Mouse (Mus musculus): ENCODE data around the gene Cd3e. TPM values are rescaled to one million over a fixed set of nuclear protein-coding genes. Genes with fewer than 3 reads are reported as not detected.

Gene Cd3e
- polyA plus RNA-seq, 1 experiment: not detected

DNA sequence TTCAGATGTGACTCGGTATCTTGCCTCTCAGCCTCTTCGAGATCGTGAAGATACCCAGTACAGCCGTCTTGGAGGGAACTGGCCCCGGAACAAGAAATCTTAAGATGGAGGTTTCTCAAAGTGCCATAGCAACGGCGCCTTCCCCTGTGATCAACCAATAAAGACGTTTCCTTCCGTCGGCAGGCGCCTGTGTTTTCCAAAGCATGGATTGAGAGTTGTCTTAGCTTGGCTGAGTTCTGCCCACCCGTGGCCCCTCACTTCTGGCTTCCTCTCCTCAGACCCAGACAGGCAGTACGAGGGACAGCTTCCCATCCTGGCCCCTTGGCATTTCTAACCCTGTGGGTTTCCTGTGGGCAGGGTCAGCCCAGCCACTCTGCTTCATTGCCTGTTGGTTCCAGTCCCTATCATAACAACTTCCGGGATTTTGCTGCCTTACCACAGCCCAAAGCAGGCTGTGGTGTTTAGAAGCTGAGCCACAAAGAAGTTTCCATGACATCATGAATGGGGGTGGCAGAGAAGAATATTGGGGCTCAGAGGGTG lies 23.1 kb downstream of the Cd3e start:
- Histone ChIP-seq H3K4me1 (ENCODE audit: control insufficient read depth, insufficient read depth, low read length) (no peaks in the 10 kb centered on the region), H3K4me3 (ENCODE audit: insufficient read depth, low read depth, low read length) (no peak overlapping the region), H3K27ac (ENCODE audit: insufficient read depth, low read depth, low read length) (no peak overlapping the region)
- no peak for TF ChIP-seq CTCF (IDR thresholded peaks at IDR 0.05; ENCODE audit: insufficient read depth, low read depth, low read length)
- TF ChIP-seq POLR2A (IDR thresholded peaks at IDR 0.05; ENCODE audit: insufficient read depth, low read depth, low read length): no peak
- WGBS: 61% methylated on average over 14 of the region's 14 CpGs

DNA sequence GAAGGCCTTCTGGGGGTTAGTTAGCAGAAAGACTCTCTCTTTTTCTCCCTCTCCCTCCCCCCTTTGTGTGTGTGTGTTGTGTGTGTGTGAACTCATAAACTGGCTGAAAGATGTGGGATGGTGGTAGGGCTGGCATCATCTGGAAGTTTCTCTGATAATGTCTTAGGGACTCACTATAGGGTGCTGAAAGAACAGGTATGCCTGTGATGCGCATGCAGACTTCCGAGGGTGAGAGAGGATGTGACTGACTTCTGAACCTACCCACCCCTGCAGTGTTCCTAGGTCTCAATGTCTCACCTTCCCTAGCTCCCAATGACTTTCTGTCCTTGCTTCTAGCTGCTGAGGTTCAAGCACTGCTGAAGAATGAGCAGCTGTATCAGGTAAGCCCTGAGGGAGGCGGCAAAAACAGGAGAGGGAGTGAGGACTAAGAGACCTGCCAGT lies 23.7 kb downstream of the Cd3e start:
- no peak for TF ChIP-seq POLR2A (IDR thresholded peaks at IDR 0.05; ENCODE audit: insufficient read depth, low read depth, low read length)
- no peak for TF ChIP-seq CTCF (IDR thresholded peaks at IDR 0.05; ENCODE audit: insufficient read depth, low read depth, low read length)
- no peak overlapping the region for H3K27ac ChIP-seq (ENCODE audit: insufficient read depth, low read depth, low read length)
- no peak overlapping the region for H3K4me3 ChIP-seq (ENCODE audit: insufficient read depth, low read depth, low read length)
- WGBS: 78% methylated on average over 3 of the region's 3 CpGs
- no peaks in the 10 kb centered on the region for H3K4me1 ChIP-seq (ENCODE audit: control insufficient read depth, insufficient read depth, low read length)

DNA sequence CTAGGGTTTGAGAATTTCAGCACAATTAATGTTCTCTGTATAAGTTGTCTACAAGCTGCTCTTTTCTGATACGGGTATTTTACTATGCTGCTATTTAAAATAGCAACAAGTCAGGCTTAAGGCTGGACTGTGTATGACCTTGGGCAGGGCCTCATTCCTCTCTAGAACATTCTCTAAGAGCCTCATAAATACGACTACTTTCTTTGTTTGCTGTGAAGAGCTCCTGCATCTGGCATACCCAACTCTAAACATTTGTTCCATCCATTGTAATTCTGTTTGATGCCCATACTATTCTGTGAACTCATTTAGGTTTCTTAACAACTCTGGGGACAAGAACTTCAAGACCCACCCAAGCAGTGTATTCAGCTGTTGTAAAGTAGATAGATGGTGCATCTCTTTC lies 26.4 kb downstream of the Cd3e start:
- no peaks in the 10 kb centered on the region for H3K4me1 ChIP-seq (ENCODE audit: control insufficient read depth, insufficient read depth, low read length)
- H3K4me3 ChIP-seq (ENCODE audit: insufficient read depth, low read depth, low read length): no peak overlapping the region
- H3K27ac ChIP-seq (ENCODE audit: insufficient read depth, low read depth, low read length): no peak overlapping the region
- WGBS: 71% methylated on average over 2 of the region's 2 CpGs
- TF ChIP-seq CTCF (IDR thresholded peaks at IDR 0.05; ENCODE audit: insufficient read depth, low read depth, low read length): no peak
- no peak for TF ChIP-seq POLR2A (IDR thresholded peaks at IDR 0.05; ENCODE audit: insufficient read depth, low read depth, low read length)

GRCm38 (mm10) chr9:44982531-44982930 lies 26.9 kb downstream of the Cd3e start:
- WGBS: 85% methylated on average over 3 of the region's 3 CpGs
- H3K27ac ChIP-seq (ENCODE audit: insufficient read depth, low read depth, low read length): no peak overlapping the region
- H3K4me1 ChIP-seq (ENCODE audit: control insufficient read depth, insufficient read depth, low read length): no peaks in the 10 kb centered on the region
- H3K4me3 ChIP-seq (ENCODE audit: insufficient read depth, low read depth, low read length): no peak overlapping the region; the same call in 1 of the 2 replicates
- TF ChIP-seq CTCF (IDR thresholded peaks at IDR 0.05; ENCODE audit: insufficient read depth, low read depth, low read length) (no peak), POLR2A (IDR thresholded peaks at IDR 0.05; ENCODE audit: insufficient read depth, low read depth, low read length) (no peak)

DNA sequence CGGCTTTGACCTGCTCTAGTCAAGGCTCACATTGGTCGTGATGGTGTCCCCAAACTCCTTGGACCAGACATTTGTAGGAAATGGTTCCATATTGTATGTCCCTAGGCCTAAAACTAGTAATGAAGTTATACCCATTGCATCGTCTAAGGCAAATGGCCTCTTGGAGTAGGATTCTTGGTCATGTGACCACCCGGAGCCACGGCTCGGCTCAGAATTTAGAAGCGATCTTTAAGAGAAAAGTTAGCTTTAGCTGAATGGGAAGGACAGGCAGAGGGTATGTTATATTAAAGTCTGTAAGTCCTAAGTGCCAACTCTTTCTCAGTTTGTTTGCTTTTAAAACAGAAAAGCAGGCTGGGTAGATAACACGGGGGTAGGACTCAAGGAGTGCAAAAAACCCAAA lies 27.3 kb downstream of the Cd3e start:
- no peak overlapping the region for H3K27ac ChIP-seq (ENCODE audit: insufficient read depth, low read depth, low read length)
- H3K4me1 ChIP-seq (ENCODE audit: control insufficient read depth, insufficient read depth, low read length): no peaks in the 10 kb centered on the region
- no peak overlapping the region for H3K4me3 ChIP-seq (ENCODE audit: insufficient read depth, low read depth, low read length)
- 86% methylated on average over 8 of the region's 8 CpGs for WGBS
- TF ChIP-seq POLR2A (IDR thresholded peaks at IDR 0.05; ENCODE audit: insufficient read depth, low read depth, low read length) (no peak), CTCF (IDR thresholded peaks at IDR 0.05; ENCODE audit: insufficient read depth, low read depth, low read length) (no peak)

GRCm38 (mm10) chr9:44981676-44982075 lies 27.8 kb downstream of the Cd3e start, which contains the start of gene Cd3d:
Gene Cd3d, plus strand, starts transcription at chr9:44981786.
- no peak for TF ChIP-seq CTCF (IDR thresholded peaks at IDR 0.05; ENCODE audit: insufficient read depth, low read depth, low read length)
- Histone ChIP-seq H3K27ac (ENCODE audit: insufficient read depth, low read depth, low read length) (no peak within 1 kb of the TSS), H3K4me3 (ENCODE audit: insufficient read depth, low read depth, low read length) (no peak within 1 kb of the TSS; the same call in 1 of the 2 replicates), H3K4me1 (ENCODE audit: control insufficient read depth, insufficient read depth, low read length) (no peaks in the 10 kb centered on the region)
- WGBS: 78% methylated on average over 4 of the region's 4 CpGs

GRCm38 (mm10) chr9:44981104-44981503 lies 28.3 kb downstream of the Cd3e start:
- WGBS: 87% methylated on average over 2 of the region's 2 CpGs
- no peak overlapping the region for H3K4me3 ChIP-seq (ENCODE audit: insufficient read depth, low read depth, low read length)
- H3K27ac ChIP-seq (ENCODE audit: insufficient read depth, low read depth, low read length): no peak overlapping the region
- no peaks in the 10 kb centered on the region for H3K4me1 ChIP-seq (ENCODE audit: control insufficient read depth, insufficient read depth, low read length)
- TF ChIP-seq POLR2A (IDR thresholded peaks at IDR 0.05; ENCODE audit: insufficient read depth, low read depth, low read length) (no peak), CTCF (IDR thresholded peaks at IDR 0.05; ENCODE audit: insufficient read depth, low read depth, low read length) (no peak)

- 64% methylated on average over 3 of the region's 3 CpGs for WGBS
- Histone ChIP-seq H3K27ac (ENCODE audit: insufficient read depth, low read depth, low read length) (no peak within 1 kb of the TSS), H3K4me1 (ENCODE audit: control insufficient read depth, insufficient read depth, low read length) (no peaks in the 10 kb centered on the region), H3K4me3 (ENCODE audit: insufficient read depth, low read depth, low read length) (no peak within 1 kb of the TSS)
- TF ChIP-seq POLR2A (IDR thresholded peaks at IDR 0.05; ENCODE audit: insufficient read depth, low read depth, low read length): no peak
- no peak for TF ChIP-seq CTCF (IDR thresholded peaks at IDR 0.05; ENCODE audit: insufficient read depth, low read depth, low read length)
Measured at GRCm38 (mm10) chr9:44980242-44980641, 29.2 kb downstream of the Cd3e start, which contains the start of gene Cd3g. Gene Cd3g, minus strand, starts transcription at chr9:44980431.

GRCm38 (mm10) chr9:44979806-44980205 lies 29.6 kb downstream of the Cd3e start:
- Histone ChIP-seq H3K4me1 (ENCODE audit: control insufficient read depth, insufficient read depth, low read length) (no peaks in the 10 kb centered on the region), H3K27ac (ENCODE audit: insufficient read depth, low read depth, low read length) (no peak overlapping the region), H3K4me3 (ENCODE audit: insufficient read depth, low read depth, low read length) (no peak overlapping the region)
- WGBS: 72% methylated on average over 7 of the region's 7 CpGs
- TF ChIP-seq CTCF (IDR thresholded peaks at IDR 0.05; ENCODE audit: insufficient read depth, low read depth, low read length) (no peak), POLR2A (IDR thresholded peaks at IDR 0.05; ENCODE audit: insufficient read depth, low read depth, low read length) (no peak)

DNA sequence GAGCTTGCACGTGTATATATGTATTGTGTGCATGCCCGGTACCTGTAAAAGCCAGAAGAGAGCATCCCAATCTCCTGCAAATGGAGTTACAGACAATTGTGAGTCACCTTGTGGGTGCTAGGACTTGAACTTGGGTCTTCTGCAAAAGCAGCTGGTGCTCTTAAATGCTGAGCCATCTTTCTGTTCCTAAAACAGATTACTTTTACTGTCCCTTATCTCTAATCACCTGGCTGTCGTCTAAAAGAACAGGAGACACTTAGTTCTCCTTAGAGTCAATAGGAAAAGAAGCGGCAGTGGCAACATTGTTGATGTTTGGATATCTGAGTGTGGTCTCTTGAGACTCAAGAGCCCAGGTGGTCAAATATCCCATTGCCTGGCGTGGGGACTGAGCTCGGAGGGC lies 31.6 kb downstream of the Cd3e start:
- H3K27ac ChIP-seq (ENCODE audit: insufficient read depth, low read depth, low read length): no peak overlapping the region
- WGBS: 77% methylated on average over 6 of the region's 6 CpGs
- TF ChIP-seq POLR2A (IDR thresholded peaks at IDR 0.05; ENCODE audit: insufficient read depth, low read depth, low read length): no peak
- TF ChIP-seq CTCF (IDR thresholded peaks at IDR 0.05; ENCODE audit: insufficient read depth, low read depth, low read length): no peak

More for the DNA sequence above, 31.6 kb downstream of the Cd3e start:
- no peaks in the 10 kb centered on the region for H3K4me1 ChIP-seq (ENCODE audit: control insufficient read depth, insufficient read depth, low read length)
- no peak overlapping the region for H3K4me3 ChIP-seq (ENCODE audit: insufficient read depth, low read depth, low read length)

Measured in olfactory bulb, adult 2 months (tissue).